Mouse (Mus musculus): ENCODE data around the gene Xpo4. TPM values are rescaled to one million over a fixed set of nuclear protein-coding genes. Genes with fewer than 3 reads are reported as not detected.

Gene Xpo4
- polyA plus RNA-seq, 1 experiment from 2014 or later = 13.1 TPM

GRCm38 (mm10) chr14:57529786-57530515, 135.3 kb downstream of the Xpo4 start:
- 0 out of 2 replicates have a peak, but pooled peaks cover 5% of the 10 kb centered on the region for H3K27me3 ChIP-seq (replicated peaks)
- no peak overlapping the region for H3K4me2 ChIP-seq
- ATAC-seq (replicated peaks) = no peak
- H3K36me3 ChIP-seq (replicated peaks) = no peaks in the 10 kb centered on the region
- 63% methylated on average over 5 of the region's 5 CpGs for WGBS
- H3K4me1 ChIP-seq = peaks cover 33% of the 10 kb centered on the region
- H3K9ac ChIP-seq = no peak overlapping the region
- H3K4me3 ChIP-seq = no peak overlapping the region
- H3K9me3 ChIP-seq = no peaks in the 10 kb centered on the region
- no peak overlapping the region for H3K27ac ChIP-seq

GRCm38 (mm10) chr14:57529086-57529785, 136.0 kb downstream of the Xpo4 start:
- ATAC-seq (replicated peaks) = no peak
- Histone ChIP-seq H3K4me1 (peaks cover 30% of the 10 kb centered on the region), H3K4me3 (no peak overlapping the region), H3K9me3 (no peaks in the 10 kb centered on the region), H3K27ac (no peak overlapping the region), H3K27me3 (replicated peaks) (0 out of 2 replicates have a peak, but pooled peaks cover 5% of the 10 kb centered on the region), H3K4me2 (no peak overlapping the region), H3K36me3 (replicated peaks) (no peaks in the 10 kb centered on the region), H3K9ac (no peak overlapping the region)
- WGBS = 44% methylated on average over 10 of the region's 10 CpGs

- H3K27me3 ChIP-seq (replicated peaks) = peaks cover 12% of the 10 kb centered on the region
- H3K4me3 ChIP-seq = no peak overlapping the region
- peaks cover 23% of the 10 kb centered on the region for H3K4me1 ChIP-seq
- no peaks in the 10 kb centered on the region for H3K9me3 ChIP-seq
- no peak overlapping the region for H3K4me2 ChIP-seq
- WGBS = 51% methylated on average over 2 of the region's 2 CpGs
- no peak for ATAC-seq (replicated peaks)
- no peak overlapping the region for H3K27ac ChIP-seq
- no peak overlapping the region for H3K9ac ChIP-seq
- H3K36me3 ChIP-seq (replicated peaks) = no peaks in the 10 kb centered on the region
Measured at GRCm38 (mm10) chr14:57527598-57527997, 137.6 kb downstream of the Xpo4 start.

Other genes with a start within 250 kb of the Xpo4 start
- gene Ift88, start 241.4 kb downstream of the Xpo4 start, polyA plus RNA-seq (2015; fragmentation: Nextera tagmentation; extraction: Ambion mirVana) = 20.6 and 21.6 TPM in 2 replicates
- gene Il17d, start 140.7 kb downstream of the Xpo4 start, polyA plus RNA-seq (2015; fragmentation: Nextera tagmentation; extraction: Ambion mirVana) = 6.9 and 7.0 TPM in 2 replicates
- gene Eef1akmt1, start 93.8 kb downstream of the Xpo4 start, polyA plus RNA-seq (2015; fragmentation: Nextera tagmentation; extraction: Ambion mirVana) = 87.8 and 89.4 TPM in 2 replicates
- gene Gm49361, start 80.7 kb upstream of the Xpo4 start, polyA plus RNA-seq (2015; fragmentation: Nextera tagmentation; extraction: Ambion mirVana) = not detected in 2 replicates
- gene Lats2, start 93.0 kb upstream of the Xpo4 start, polyA plus RNA-seq (2015; fragmentation: Nextera tagmentation; extraction: Ambion mirVana) = 7.6 TPM in 2 replicates
- 25.4 and 29.5 TPM in 2 replicates for gene Sap18, start 132.8 kb upstream of the Xpo4 start, polyA plus RNA-seq (2015; fragmentation: Nextera tagmentation; extraction: Ambion mirVana)
- 6.2 and 6.9 TPM in 2 replicates for gene Ska3, start 160.8 kb upstream of the Xpo4 start, polyA plus RNA-seq (2015; fragmentation: Nextera tagmentation; extraction: Ambion mirVana)
- 128 and 132 TPM in 2 replicates for gene Mrpl57, start 160.8 kb upstream of the Xpo4 start, polyA plus RNA-seq (2015; fragmentation: Nextera tagmentation; extraction: Ambion mirVana)
- 37.4 and 41.3 TPM in 2 replicates for gene Zdhhc20, start 224.8 kb upstream of the Xpo4 start, polyA plus RNA-seq (2015; fragmentation: Nextera tagmentation; extraction: Ambion mirVana)

All from midbrain, embryonic 15.5 days (tissue).